Mouse (Mus musculus): ENCODE data around the gene Slamf7. TPM values are rescaled to one million over a fixed set of nuclear protein-coding genes. Genes with fewer than 3 reads are reported as not detected.

Gene Slamf7
- not detected for total RNA-seq (2021)
- long read RNA-seq, experiment 1: 0 reads
- long read RNA-seq, experiment 2: 0 reads

GRCm38 (mm10) chr1:171652734-171653133 lies at the start of gene Slamf7:
TSS of gene Slamf7 (minus strand) at chr1:171653035.
- no peak for DNase-seq (ENCODE audit: low spot score in 2 of 2)

- peak; percentile 15 to 36 for DNase-seq (ENCODE audit: low spot score in 2 of 2)
Measured at GRCm38 (mm10) chr1:171698983-171699382, 46.1 kb upstream of the Slamf7 start.

- DNase-seq (ENCODE audit: low spot score in 2 of 2): no peak
Measured at GRCm38 (mm10) chr1:171693918-171694317, 41.1 kb upstream of the Slamf7 start.

- no peak for DNase-seq (ENCODE audit: low spot score in 2 of 2)
Measured at GRCm38 (mm10) chr1:171687320-171687719, 34.5 kb upstream of the Slamf7 start.

GRCm38 (mm10) chr1:171684923-171685322 lies 32.1 kb upstream of the Slamf7 start:
- DNase-seq (ENCODE audit: low spot score in 2 of 2): no peak

- no peak for DNase-seq (ENCODE audit: low spot score in 2 of 2)
Measured at GRCm38 (mm10) chr1:171681531-171682299, 28.9 kb upstream of the Slamf7 start, which contains the start of gene Cd48. TSS of gene Cd48 (plus strand) at chr1:171682009.

- DNase-seq (ENCODE audit: low spot score in 2 of 2): no peak
Measured at GRCm38 (mm10) chr1:171681009-171681408, 28.2 kb upstream of the Slamf7 start.

- DNase-seq (ENCODE audit: low spot score in 2 of 2): no peak
Measured at GRCm38 (mm10) chr1:171677721-171678120, 24.9 kb upstream of the Slamf7 start.

GRCm38 (mm10) chr1:171674467-171674866 lies 21.6 kb upstream of the Slamf7 start:
- DNase-seq (ENCODE audit: low spot score in 2 of 2): no peak

- DNase-seq (ENCODE audit: low spot score in 2 of 2): peak; percentile 36 to 71
Measured at GRCm38 (mm10) chr1:171672854-171673475, 20.1 kb upstream of the Slamf7 start.

GRCm38 (mm10) chr1:171672451-171672850 lies 19.6 kb upstream of the Slamf7 start:
- DNase-seq (ENCODE audit: low spot score in 2 of 2): peak in 1 of 2 experiments; percentile 10

- DNase-seq (ENCODE audit: low spot score in 2 of 2): no peak
Measured at GRCm38 (mm10) chr1:171667160-171667559, 14.3 kb upstream of the Slamf7 start.

- DNase-seq (ENCODE audit: low spot score in 2 of 2): no peak
Measured at GRCm38 (mm10) chr1:171666350-171666749, 13.5 kb upstream of the Slamf7 start.

GRCm38 (mm10) chr1:171663757-171664156 lies 10.9 kb upstream of the Slamf7 start:
- DNase-seq (ENCODE audit: low spot score in 2 of 2): no peak

- no peak for DNase-seq (ENCODE audit: low spot score in 2 of 2)
Measured at GRCm38 (mm10) chr1:171661482-171661881, 8.6 kb upstream of the Slamf7 start.

GRCm38 (mm10) chr1:171660423-171660822 lies 7.6 kb upstream of the Slamf7 start:
- no peak for DNase-seq (ENCODE audit: low spot score in 2 of 2)

- peak; percentile 16 to 33 for DNase-seq (ENCODE audit: low spot score in 2 of 2)
Measured at GRCm38 (mm10) chr1:171658561-171658991, 5.7 kb upstream of the Slamf7 start.

GRCm38 (mm10) chr1:171648840-171649239 lies 4.0 kb downstream of the Slamf7 start:
- no peak for DNase-seq (ENCODE audit: low spot score in 2 of 2)

- DNase-seq (ENCODE audit: low spot score in 2 of 2): no peak
Measured at GRCm38 (mm10) chr1:171647716-171648115, 5.1 kb downstream of the Slamf7 start.

GRCm38 (mm10) chr1:171646429-171646940 lies 6.3 kb downstream of the Slamf7 start:
- DNase-seq (ENCODE audit: low spot score in 2 of 2): no peak

GRCm38 (mm10) chr1:171643612-171644011 lies 9.2 kb downstream of the Slamf7 start:
- no peak for DNase-seq (ENCODE audit: low spot score in 2 of 2)

GRCm38 (mm10) chr1:171640796-171641195 lies 12.0 kb downstream of the Slamf7 start:
- DNase-seq (ENCODE audit: low spot score in 2 of 2): no peak
